Mouse (Mus musculus) lung, adult 18-20 months (tissue): Measurements from ENCODE around the gene Steap2.
"Not testable (repeated sequence)": the region's sequence is repeated elsewhere in the genome, so short reads cannot be mapped to it uniquely, and the experiment has no call there.

Experiments
- DNase-seq, 2 experiments: peaks; one replicate each; pipeline ENCODE4 v3.0.0; 2022; ENCODE audit warnings: mixed read lengths in 2 of 2

Steap2 gene

DNA sequence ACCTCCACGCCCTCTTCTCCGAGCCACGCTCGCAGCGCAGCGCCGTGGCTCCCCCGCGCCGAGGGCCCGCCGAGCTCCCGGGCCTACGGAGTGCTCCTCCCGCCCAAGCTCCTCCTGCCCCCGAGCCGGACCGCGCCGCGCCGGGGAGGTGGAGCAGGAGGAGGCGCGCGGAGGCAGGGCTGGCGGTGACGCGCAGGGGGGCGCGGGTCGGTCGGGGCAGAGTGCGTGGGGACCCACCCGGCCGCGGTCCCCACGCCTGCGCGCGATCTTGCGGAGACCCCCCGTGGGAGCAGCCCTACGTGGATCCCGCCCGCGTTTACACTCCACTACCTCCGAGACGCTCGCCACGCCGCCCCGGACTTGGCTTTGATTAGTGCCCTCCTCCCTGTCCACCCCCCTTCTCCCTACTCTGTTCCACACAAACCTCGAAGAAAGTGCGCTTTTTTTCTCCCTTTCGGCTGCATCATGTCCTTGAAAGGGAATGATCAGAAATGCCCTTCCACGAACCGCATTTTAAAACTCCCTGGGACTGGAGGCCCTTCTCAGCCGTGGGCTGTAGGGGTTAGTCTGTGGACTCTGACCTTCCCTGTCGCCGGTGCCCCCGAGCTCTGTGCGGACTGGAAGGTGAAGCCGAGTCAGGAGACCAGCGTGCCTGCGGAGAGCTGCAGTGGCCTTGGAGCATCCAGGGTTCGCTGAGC lies at the start of gene Steap2:
Gene Steap2, minus strand, starts transcription at position 623 of the 698 bp plus-strand sequence.
- DNase-seq: peak; percentile 38 to 57

DNA sequence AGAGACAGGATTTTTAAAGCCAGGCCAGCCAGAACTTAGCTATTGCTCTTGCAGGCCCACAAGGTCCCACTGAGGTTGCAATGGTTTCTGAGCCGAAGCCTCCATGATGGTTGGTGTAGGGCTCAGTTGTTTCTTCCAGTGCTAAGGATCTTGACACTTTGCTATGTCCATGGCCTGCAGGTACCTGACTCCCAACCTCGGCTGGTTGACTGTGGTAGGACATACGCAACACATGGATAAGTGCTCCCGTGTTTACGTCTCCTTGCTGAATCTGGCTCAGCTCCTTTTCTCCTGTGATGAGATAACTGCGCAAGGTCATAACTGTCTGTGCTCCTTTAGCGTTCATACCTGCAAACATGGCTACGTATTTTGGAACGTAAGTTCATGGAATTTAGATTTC lies 40.1 kb upstream of the Steap2 start:
- DNase-seq: no peak

DNA sequence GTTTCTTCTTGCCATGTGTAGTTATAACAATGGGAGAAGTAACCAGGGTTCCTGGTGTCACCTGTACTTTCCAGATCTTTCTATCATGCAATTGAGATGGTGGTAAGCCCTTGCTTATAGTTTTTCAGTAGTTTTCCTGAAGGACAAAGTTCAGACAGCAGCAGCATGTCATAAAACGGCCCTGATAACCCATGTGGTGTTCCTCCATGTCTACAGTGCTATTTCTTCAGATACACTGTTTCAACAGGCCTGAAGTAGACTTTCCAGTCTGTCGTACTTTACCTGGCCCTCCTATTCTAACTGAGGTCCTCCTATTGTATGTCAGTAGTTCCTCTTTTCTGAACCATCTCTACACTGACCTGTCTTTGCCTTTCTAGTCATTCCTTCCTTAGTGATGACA lies 38.5 kb upstream of the Steap2 start:
- DNase-seq: no peak

DNA sequence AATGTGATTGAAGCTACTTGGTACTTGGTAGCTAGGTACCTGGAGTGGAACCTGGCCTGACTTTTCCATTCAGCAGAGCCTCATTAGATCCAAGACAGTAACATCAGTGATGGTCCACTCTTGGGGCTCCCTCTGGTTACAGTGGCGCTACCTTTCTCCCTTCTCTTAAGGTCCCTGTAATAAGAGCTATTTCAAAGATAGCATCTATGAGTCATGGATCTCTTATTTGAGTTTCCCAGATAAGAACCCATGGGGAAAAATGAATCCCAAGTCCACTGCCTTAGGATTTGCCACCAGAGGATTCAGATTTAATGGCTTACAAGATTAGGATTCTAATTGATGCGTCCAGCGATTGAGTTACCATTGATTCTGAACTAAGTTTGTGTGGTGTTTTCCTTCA lies 37.8 kb upstream of the Steap2 start:
- DNase-seq: no peak

DNA sequence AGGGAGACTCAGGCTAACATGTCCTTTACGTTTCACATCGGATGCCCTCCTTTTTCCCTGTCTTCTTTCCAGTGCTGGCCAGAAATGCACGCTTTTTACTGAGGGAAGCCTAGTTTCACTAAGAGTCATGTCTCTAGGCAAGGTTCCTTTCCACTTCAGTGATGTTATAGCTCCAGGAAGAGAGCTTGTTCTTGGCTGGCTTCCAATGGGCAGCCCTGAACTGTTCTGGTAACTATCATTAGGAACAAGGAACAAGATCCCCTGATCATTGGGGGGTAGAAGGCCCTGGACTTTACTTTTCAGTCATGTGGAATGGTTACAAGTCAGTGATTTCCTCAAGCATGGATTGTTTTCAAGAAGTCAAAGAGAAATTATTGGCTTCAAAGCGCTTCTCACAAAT lies 35.5 kb upstream of the Steap2 start:
- no peak for DNase-seq

DNA sequence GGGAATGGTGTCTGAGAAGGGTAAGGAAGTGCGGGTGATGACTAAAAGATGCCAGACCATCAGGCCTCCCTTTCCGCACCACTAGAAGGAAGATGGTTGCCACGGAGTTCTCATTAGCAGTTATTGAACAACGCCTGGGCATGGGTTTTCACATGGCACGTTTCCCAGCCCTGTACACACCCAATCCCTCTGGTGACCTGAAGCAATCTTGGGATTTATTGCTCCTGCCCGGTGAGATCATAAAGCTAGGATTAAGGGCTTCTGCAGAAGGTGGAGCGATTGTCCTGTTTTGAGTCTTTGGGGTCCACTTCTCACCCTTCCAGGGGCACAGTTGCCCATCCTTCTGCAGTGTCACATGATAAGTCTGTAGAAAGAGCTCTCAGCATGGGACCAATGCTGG lies 27.8 kb upstream of the Steap2 start:
- DNase-seq: no peak

DNA sequence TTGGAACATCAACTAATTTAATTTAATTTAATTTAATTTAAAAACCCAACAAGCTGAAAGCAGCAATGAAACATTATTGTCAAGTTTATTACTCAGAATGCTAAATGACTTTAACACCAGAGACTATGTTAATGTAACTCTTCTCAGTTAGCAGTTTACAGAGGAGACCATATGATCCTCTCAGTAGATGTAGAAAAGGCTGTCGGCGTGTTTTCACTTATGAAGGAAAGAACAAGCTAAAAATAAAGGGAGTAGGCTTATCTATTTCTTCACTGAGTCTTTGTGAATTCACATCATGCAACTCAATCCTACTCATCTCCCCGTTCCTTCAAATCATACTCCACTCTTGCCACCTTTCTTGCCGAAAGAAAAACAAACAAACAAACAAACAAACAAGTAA lies 16.7 kb upstream of the Steap2 start:
- no peak for DNase-seq

DNA sequence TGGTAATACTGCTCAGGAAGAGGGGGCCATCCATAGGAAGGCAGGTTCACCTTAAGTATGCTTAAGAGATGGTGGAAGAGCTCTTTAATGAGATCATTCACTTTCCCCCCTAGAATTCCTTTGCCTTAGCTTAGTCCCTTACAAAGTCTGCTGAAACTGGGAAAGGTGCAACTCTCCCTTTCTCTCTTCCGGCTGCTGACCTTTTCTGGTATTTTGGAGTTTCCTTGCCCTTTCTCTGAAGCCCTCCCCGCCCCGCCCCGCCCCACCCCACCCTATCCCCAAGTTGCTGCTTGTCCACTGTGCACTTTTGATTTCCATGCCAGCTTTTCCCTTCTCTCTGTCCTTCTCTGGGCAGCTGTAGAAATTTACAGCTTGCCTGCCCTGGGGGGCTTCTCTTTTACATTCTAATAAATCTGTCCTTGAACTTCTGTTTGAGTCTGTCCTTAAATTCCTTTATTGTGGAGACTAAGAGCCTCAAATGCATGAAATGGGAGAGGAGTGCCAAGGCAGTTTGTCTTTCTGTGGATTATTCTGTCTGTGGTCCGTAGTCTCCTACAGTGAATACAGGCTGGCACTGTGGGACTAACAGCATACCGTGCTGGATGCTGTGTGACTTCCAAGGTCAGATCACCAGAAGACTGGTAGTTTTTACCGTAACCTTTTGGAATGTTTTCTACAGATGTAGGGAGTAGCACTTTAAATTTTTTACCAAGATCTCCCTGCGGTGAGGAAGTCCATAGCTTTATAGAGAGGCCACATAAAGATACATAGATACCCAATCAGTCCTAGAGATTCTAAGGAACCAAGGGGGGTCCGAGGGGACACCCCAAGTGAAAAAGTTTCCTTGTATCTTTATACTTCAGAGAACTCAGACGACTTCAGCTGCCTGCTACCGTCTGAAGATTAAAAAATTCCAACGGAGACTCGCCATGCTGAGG lies 13.2 kb upstream of the Steap2 start:
- DNase-seq: no peak

DNA sequence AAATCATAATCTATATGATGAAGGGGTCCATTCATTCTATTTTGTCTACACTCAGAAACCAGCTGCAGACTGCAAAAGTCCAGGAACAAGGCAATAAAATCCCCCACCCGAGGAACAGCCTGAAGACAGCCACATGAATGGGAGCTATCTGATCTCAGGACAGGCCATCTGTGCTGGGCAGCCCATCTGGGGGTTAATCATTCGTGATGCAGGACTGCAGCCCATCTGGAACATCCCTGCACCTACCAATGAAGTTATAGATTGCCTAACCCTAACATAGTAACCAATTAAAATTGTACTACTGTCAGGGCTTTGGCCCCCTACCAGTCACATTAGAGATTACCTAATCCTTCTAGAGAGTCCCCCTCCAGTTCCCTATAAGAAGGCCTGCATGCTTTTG lies 10.6 kb upstream of the Steap2 start:
- DNase-seq: no peak

DNA sequence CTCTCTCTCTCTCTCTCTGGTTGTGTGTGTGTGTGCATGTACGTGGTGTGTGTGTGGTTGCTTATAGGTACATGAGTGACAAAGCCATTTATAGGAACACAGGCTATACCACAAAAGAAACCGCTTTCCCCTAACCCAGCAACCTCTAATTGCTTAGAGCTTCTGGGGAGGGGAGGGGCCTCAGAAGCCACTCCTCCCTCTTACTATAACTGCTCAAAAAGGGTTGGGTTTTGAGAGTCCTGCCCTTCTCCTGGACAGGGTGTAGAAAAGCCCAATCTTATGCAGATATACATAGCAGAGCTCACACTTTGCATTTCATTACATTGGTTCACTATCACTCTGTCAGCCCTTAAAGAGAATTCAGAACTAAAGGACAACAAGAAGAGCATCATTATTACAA lies 6.0 kb upstream of the Steap2 start:
- DNase-seq: no peak

DNA sequence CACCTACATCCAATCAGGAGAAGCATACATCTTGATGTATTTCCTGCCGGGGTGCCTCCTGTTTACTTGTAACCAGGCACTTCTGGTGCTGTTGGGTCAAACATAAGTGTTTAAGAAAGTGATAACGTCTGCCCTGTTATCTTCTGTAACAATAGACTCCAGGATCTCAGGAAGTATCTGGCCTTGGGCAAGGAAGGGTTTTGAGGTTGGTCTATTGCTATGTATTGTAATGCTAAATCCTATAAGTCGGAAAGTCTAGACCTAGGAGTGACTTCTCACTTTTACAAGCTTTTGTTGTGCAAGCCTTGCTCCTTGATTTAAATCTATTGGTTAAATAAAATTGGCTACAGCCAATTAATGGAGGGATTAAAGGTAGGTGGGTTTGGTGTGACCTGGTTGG lies 4.5 kb upstream of the Steap2 start:
- DNase-seq: no peak

DNA sequence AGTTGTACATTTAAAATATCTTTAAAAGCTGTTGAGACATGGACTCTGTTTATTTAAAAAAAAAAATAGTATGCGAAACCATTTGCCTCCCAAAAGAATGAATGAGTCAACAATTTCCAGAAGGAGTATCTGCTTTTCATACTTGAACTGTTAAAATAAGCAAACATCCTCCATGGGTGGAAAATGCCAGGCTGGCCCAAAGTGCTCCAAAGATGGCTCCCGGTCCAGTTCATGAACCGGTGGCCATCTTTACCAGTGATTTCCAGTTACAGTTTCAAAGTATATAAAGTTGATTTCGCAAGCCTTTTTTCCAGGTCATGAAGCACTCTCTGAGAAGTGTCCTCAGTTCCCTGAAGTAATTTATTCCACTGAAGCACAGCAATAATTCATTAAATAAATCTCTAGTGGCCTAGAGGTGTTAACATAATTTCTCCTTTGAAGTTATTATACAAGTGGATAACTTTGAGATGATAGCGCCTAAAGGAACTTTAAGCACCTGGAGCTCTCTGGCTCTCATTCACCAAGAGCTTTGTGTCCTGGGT lies 1.1 kb upstream of the Steap2 start:
- peak in 1 of 2 experiments; percentile 5 for DNase-seq

DNA sequence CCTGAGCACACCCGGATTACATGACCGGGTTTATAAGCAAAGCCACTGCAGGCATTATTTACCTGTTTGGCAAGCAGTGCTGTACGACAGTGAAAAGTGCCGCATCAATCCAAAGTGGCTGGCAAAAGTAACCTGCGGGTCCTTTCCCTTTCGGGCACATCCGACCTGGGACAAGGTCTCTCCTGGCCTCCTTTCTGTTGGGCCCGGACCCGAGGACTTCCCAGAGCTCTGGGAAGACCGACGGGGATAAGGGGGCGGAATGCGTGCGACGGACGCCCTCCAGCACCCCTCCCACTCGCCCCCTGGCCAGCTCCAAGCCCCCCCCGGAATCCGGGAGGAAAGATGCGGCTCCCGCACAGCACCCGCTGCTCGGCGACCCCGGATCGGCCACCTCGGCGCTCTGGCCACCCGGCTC lies 830 bp downstream of the Steap2 start:
- no peak for DNase-seq

DNA sequence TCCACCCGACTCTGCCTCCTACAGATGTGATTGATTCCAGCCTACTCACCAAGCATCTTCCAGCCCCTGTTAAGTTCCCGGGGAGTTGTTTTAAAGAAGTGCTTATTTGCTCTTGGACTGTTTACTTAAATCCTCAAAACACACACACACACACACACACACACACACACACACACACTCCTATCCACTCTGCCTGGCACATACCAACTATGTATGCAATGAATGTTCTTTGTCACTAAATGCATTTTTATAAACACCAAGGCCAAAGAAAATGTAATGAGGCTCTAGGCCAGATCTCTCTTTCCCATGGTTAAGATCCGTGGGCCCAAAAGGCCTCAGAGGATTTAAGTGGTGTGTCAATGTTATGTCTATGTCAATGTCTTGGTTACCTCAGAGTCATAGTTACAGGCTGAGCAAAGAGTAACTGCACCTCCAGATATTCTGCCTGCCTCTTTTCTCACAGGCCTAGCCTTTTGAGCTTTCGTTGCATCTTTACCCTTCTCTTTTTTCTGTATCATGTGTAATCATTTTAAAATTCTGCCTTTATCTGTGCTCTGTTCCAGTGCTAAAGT lies 2.1 kb downstream of the Steap2 start:
- DNase-seq: no peak

DNA sequence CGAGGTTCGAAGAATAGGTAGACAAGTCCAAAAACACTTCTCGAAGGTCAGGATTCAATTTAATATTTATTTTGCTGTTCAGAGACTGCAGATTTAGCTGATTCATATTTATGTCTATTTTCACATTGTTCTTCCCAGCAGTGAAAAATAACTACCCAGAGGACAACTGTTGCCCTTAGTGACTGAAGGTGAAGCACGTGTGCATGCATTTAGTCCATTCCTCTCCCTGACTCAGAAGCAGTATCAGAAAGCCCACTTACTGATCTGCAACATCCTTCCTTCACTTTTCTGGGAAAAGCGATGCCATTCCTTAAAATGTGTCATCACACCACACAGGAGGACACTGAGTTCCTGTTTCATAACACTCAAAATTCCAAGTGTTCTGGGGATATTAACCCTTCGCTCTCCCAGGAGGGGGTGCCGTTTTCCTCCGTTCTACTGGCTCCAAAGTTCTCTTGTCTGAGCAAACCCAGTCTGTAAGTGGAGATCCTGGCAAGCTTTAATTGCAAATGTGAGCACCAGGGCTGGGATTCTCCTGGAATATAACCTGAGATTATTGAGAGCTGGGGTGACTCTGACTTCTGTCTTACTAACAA lies 5.3 kb downstream of the Steap2 start:
- no peak for DNase-seq

DNA sequence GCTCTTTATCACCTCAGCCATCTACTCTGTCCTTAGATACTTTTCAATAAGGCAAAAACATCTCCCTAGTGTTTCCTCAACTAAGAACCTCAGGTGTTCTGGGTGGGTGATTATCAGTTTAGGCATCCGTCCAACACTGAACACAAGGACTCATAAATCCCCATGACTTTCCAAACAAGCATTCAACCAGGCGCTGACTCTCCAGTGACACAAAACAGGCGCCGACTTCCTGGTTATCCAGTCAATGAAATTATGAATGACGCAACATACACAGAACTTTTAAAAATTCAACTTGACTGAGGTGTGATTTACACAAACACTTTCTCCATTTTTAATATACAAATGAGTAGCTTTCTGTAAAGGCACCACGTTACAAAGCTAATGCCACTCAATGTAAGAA lies 6.2 kb downstream of the Steap2 start:
- peak in 1 of 2 experiments; percentile 10 for DNase-seq

DNA sequence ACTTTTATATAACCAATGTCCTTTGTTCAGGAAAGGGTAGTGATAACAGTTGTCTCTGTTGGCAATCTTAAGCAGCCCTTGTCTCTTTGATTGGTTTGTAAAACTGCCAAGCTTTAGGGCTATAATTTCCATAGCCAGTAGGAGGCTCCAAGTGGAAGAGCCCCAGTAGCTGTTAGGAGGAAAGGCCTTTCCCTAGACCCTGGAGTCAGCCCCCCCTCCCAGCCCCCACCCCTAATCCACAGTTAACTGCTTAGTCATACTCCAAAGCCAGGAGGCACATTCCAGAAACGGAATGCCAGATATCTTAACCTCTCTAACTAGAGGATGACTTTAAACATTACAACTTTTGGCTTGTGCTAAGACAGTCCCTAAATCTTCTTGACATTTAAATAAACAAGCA lies 7.4 kb downstream of the Steap2 start:
- DNase-seq: no peak

DNA sequence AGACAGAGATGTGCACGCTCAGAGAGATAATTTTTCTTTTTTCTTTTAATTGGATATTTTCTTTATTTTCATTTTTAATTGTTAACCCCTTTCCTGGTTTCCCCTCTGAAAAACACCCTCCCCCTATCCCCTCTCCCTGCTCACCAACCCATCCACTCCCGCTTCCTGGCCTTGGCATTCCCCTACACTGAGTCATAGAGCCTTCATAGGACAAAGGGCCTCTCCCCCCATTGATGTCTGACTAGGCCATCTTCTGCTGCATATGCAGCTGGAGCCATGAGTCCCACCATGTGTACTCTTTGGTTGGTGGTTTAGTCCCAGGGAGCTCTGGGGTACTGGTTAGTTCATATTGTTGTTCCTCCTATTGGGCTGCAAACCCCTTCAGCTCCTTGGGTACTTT lies 9.4 kb downstream of the Steap2 start:
- not testable (repeated sequence) for DNase-seq

DNA sequence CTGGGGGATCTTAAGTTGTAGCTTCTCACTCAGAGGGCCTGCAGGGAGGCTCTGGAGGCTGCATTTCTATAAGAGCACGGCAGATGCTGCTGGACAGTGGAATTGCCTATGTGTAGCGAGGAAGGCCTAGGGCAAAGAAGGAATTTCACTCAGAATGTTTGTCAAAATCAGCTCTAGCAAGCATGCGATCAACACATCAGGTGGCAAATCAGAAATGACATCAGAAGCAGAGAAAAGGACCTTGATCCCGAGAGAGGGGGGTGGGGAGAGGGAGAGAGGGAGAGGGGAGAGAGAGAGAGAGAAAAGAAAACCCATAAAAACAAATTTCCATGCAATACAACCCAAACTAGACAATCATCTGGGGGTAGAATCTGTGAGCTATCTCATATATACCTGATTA lies 11.1 kb downstream of the Steap2 start:
- DNase-seq: no peak

DNA sequence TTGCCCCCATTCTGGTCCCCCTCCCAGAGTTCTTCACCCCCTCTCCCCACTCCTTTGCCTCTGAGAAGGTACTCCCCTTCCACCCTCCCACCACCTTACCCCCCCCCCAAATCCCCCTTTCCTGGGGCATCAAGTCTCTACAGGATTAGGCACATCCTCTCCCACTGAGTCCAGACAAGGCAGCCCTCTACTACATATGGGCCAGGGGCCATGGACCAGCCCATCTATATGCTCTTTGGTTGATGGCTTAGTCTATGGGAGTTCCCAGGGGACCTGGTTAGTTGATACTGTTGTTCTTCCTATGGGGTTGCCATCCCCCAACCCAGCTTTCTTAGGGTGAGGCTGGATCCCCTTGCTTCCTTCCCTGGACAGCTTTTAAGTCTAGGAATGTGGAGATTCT lies 14.9 kb downstream of the Steap2 start:
- no peak for DNase-seq

DNA sequence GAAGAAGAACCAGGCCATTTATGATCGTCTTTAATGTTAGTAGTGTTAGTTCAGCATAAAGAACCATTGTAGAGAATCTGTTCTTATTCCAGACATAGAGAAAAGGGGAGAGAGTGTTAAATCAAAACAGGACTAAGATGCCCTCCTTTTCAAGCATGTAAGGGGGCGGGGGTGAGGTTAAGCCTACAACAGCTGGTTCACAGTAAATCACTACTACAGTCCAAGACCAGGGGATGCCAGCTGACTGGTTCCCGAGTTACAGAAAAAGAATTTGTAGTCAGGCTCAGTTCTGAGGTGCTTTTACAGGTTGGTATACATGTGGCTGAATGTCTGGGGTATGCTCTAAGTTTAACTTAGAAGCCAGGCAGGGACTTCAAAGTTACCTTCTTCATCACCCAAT lies 18.3 kb downstream of the Steap2 start:
- no peak for DNase-seq

DNA sequence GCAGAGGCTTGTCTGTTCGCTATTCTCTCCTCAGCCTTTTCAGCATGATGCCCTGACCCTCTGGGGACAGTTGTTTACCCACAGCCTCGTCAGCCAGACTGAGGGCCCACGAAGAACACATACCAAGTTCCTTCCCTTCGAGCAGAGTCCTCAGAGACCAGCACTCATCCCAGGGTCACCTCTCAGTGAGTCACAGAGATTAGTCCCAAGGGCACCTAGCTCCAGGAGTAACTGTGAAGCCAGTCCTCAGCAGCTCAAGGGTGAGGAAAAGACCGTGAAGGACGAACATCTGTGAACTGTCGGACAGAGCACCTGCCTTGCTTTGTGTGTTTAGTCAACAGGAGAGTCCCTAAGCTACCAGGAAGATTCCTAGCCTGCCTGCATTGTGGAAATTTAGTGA lies 25.5 kb downstream of the Steap2 start:
- DNase-seq: no peak

DNA sequence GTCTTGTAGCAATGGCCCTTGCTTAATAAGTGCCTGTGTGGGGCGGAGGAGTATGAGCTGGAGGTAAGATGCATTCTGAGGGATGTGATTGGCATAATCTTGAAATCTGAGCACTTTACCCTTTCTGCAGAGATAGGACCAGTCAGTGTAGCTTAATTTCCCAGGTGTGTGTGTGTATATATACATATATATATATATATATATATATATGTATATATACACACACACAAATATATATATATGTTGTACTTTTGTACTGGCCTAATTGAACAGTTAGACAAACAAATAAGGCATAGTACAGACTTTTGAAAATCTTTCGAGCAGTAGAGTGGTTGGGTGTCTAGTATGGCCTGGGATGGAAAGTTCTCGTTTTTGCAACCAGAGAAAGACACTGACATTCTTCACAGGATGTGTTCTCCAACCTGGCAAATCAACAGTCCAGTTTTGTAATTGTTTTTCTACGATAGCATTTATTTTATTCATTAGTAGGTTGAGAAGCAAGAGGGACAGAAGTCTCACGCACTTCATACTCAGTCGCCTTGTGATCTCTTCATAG lies 29.9 kb downstream of the Steap2 start:
- no peak for DNase-seq
